Mouse (Mus musculus) lung, adult 18-20 months (tissue): ENCODE measurements at regions not wholly inside any gene's neighbourhood (a gene's known extent, or its start where the extent isn't known, plus 50 kb on each side); places are given as distances from the start of the nearest gene placed in this dataset.

ENCODE experiments used
- DNase-seq, 2 experiments: peaks; one replicate each; pipeline ENCODE4 v3.0.0; 2022; ENCODE audit warnings: mixed read lengths in 2 of 2

- peak; percentile 8 to 41 for DNase-seq
Measured at GRCm38 (mm10) chr5:147794711-147795532, 65.3 kb upstream of the Pomp start.

- no peak for DNase-seq
Measured at GRCm38 (mm10) chr5:147793059-147793458, 67.2 kb upstream of the Pomp start.

GRCm38 (mm10) chr5:147792638-147793037 lies 66.8 kb upstream of the Flt1 start:
- DNase-seq: no peak

GRCm38 (mm10) chr5:147791121-147791520 lies 65.3 kb upstream of the Flt1 start:
- DNase-seq: no peak

GRCm38 (mm10) chr5:147788496-147788895 lies 62.7 kb upstream of the Flt1 start:
- DNase-seq: no peak

- no peak for DNase-seq
Measured at GRCm38 (mm10) chr5:147786857-147787256, 61.0 kb upstream of the Flt1 start.

GRCm38 (mm10) chr5:147784159-147784558 lies 58.3 kb upstream of the Flt1 start:
- no peak for DNase-seq

GRCm38 (mm10) chr5:147783476-147783875 lies 57.7 kb upstream of the Flt1 start:
- DNase-seq: no peak

GRCm38 (mm10) chr5:147782761-147783160 lies 57.0 kb upstream of the Flt1 start:
- no peak for DNase-seq

- DNase-seq: no peak
Measured at GRCm38 (mm10) chr5:147782241-147782681, 56.5 kb upstream of the Flt1 start.

GRCm38 (mm10) chr5:147781215-147781614 lies 55.4 kb upstream of the Flt1 start:
- DNase-seq: no peak

- no peak for DNase-seq
Measured at GRCm38 (mm10) chr5:147778557-147778956, 52.7 kb upstream of the Flt1 start.
